Mouse (Mus musculus) ES-E14 (cell line): Measurements from ENCODE around the gene Plcb2.

Experiments used
- CHD2 ChIP-seq: IDR thresholded peaks from 2 replicates; pipeline ENCODE4 v1.6.1; 2014; ENCODE audit warnings: mild to moderate bottlenecking, low read depth, low read length, inconsistent platforms
- MAFK ChIP-seq: IDR thresholded peaks from 2 replicates; pipeline ENCODE4 v1.6.1; 2014; ENCODE audit warnings: mild to moderate bottlenecking, low read depth, low read length, inconsistent platforms; ENCODE audit not compliant: insufficient read depth

DNA sequence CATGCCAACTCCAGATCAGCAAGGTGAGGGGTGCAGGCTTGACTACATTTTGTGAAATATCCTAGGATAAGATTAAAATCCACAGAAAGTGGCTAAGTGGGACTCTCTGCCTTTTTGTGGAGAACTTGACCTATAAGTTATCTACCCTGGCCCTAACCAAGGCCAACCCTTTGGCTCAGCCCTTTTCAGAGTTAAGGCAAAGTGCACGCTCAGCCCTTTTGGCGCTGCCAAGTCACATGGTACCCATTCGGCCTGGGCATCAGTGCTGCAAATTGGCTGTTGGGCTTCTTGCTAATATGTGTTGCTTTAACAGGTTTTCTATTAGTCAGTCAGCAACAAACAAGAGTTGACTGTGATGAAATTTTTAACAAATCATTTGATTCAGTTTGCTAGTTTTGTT lies 40.4 kb downstream of the Plcb2 start:
- no peak for TF ChIP-seq CHD2
- TF ChIP-seq MAFK: no peak
